Mouse (Mus musculus) small intestine, adult 2 months (tissue): Measurements from ENCODE around the gene Lnx1.

ENCODE experiments used
- CTCF ChIP-seq: fragments of 200-500 bp; IDR thresholded peaks from 2 replicates; pipeline ENCODE4 v1.5.1; 2012; ENCODE audit warnings: low read depth, mild to moderate bottlenecking, control low read depth, inconsistent platforms, low read length, moderate library complexity, mixed read lengths; ENCODE audit not compliant: insufficient replicate concordance, insufficient read length; ENCODE audit errors: extremely low read depth
- POLR2A ChIP-seq: fragments of 200-500 bp; IDR thresholded peaks from 2 replicates; pipeline ENCODE4 v1.6.1; 2012; ENCODE audit warnings: low read depth, mild to moderate bottlenecking, control low read depth, inconsistent platforms, low read length, moderate library complexity

DNA sequence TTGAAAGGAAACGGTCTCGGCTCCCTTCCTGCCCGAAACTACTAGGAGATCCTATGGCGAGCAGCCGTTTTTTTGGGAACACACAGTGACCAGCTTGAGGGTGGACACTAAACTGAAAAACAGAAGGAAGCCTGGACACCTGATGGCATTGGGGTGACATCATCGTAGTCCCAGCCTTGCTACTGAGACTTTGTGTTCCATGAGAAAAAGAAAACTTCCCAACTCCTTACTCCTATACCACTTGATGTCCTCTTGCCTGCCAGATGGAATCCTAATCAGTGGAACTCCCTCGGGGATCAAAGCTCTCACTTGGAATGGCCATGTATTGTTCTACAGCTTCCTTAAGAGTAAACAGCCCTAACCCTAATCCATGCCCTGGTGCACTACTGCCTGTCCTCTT is 23.1 kb downstream of the Lnx1 start:
- TF ChIP-seq CTCF, result no peak
- no peak for TF ChIP-seq POLR2A
